Mouse (Mus musculus) lung, postnatal 0 days (tissue): ENCODE results near the gene Myo10.

Source experiments
- CTCF ChIP-seq: IDR thresholded peaks from 2 replicates; pipeline ENCODE4 v1.5.1; 2016; ENCODE audit warnings: antibody characterized with exemption, mild to moderate bottlenecking
- EP300 ChIP-seq: IDR thresholded peaks from 2 replicates; pipeline ENCODE4 v1.6.1; 2016; ENCODE audit warnings: antibody characterized with exemption, mild to moderate bottlenecking, control low read depth

DNA sequence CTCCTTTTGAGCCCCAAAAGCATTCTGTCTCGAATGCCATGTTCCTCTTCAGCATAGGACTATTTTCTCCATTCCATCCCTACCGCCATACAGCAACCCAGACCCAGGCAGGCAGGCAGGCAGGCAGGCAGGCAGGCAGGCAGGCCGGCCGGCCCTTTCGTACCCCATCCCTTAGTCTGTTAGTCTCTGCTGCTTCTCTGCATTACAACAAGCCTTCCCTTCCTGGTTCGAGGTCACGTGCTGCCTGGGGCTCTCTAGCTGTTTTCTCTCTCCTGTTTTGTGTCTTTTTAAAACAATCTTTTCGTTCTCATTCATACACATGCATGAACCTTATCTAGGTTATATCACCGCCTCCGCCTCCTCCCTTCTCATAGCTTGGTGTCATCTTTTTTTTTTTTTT lies 149.5 kb downstream of the Myo10 start:
- TF ChIP-seq CTCF: no peak
- TF ChIP-seq EP300: no peak
